Mouse (Mus musculus) midbrain, embryonic 13.5 days (tissue): ENCODE data around the gene Ctnna2. TPM values are rescaled to one million over a fixed set of nuclear protein-coding genes. Genes with fewer than 3 reads are reported as not detected.

Experiments
- ATAC-seq: fragments of 200-750 bp; cut with Nextera tagmentation; 2 replicates; pipeline ENCODE4 v1.8.0; 2017; ENCODE audit warnings: mild to moderate bottlenecking, moderate TSS enrichment, moderate library complexity
- H3K27ac ChIP-seq: fragments of 300-500 bp; sonication (generic); 2 replicates; pipeline ENCODE4 v1.5.1; 2015; ENCODE audit warnings: inconsistent platforms, mild to moderate bottlenecking, moderate library complexity
- H3K27me3 ChIP-seq: fragments of 300-500 bp; sonication (generic); 2 replicates; pipeline ENCODE4 v1.6.1; 2015; ENCODE audit warnings: mild to moderate bottlenecking, inconsistent platforms
- H3K36me3 ChIP-seq: fragments of 300-500 bp; sonication (generic); 2 replicates; pipeline ENCODE4 v1.6.1; 2015; ENCODE audit warnings: mild to moderate bottlenecking, inconsistent platforms
- H3K4me1 ChIP-seq: fragments of 300-500 bp; sonication (generic); replicated peaks from 2 replicates; pipeline ENCODE4 v1.6.1; 2015; ENCODE audit warnings: inconsistent platforms
- H3K4me2 ChIP-seq: fragments of 300-500 bp; sonication (generic); replicated peaks from 2 replicates; pipeline ENCODE4 v1.6.1; 2015; ENCODE audit warnings: moderate library complexity, mild to moderate bottlenecking, inconsistent platforms
- H3K4me3 ChIP-seq: fragments of 300-500 bp; sonication (generic); replicated peaks from 2 replicates; pipeline ENCODE4 v1.5.1; 2015; ENCODE audit warnings: mild to moderate bottlenecking, inconsistent platforms
- H3K9ac ChIP-seq: fragments of 300-500 bp; sonication (generic); replicated peaks from 2 replicates; pipeline ENCODE4 v1.6.1; 2015; ENCODE audit warnings: mild to moderate bottlenecking, inconsistent platforms
- H3K9me3 ChIP-seq: fragments of 300-500 bp; sonication (generic); 2 replicates; pipeline ENCODE4 v1.6.1; 2016; ENCODE audit warnings: mild to moderate bottlenecking, inconsistent platforms
- WGBS: fragments of 180-500 bp; shearing (Covaris S2); methylation state at CpG from one replicate; pipeline ENCODE4 v1.1.7; 2015; 5-methylcytosine and 5-hydroxymethylcytosine counted together
- polyA plus RNA-seq: library from polyadenylated mRNA; unstranded; fragments of >200 nt; fragmentation: Nextera tagmentation; extraction: Ambion mirVana; gene quantifications from 2 replicates; pipeline ENCODE4 v1.2.1, GENCODE M21; 2015

The Ctnna2 gene
- polyA plus RNA-seq, 1 experiment from 2014 or later = 137 TPM

DNA sequence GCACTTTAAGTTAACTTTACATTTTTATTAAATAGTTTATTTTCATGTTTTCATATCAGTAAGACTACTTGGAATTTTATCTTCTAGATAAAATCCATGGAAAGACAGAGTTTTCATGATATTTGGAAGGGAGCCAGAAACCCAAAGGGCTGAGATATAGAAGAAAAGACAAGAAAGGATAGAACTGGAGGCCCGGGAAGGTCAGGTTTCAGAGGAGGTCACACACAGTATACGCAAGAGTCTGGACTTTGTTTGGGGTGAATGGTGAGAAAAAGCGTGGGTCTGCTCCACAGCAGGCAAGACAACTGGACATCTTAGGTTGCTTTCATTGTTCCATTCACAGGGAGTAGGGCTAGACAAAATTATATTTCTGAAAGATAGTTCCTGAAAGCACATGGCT, 111.4 kb downstream of the Ctnna2 start:
- H3K9me3 ChIP-seq = no peaks in the 10 kb centered on the region
- H3K36me3 ChIP-seq = no peaks in the 10 kb centered on the region
- 55% methylated on average over 3 of the region's 3 CpGs for WGBS
- ATAC-seq = no peak
- no peak overlapping the region for H3K4me3 ChIP-seq
- no peak overlapping the region for H3K9ac ChIP-seq
- no peaks in the 10 kb centered on the region for H3K27me3 ChIP-seq
- no peak overlapping the region for H3K27ac ChIP-seq
- no peak overlapping the region for H3K4me2 ChIP-seq
- no peaks in the 10 kb centered on the region for H3K4me1 ChIP-seq

GRCm38 (mm10) chr6:77863379-77863778, 116.1 kb downstream of the Ctnna2 start:
- no peaks in the 10 kb centered on the region for H3K27me3 ChIP-seq
- no peak overlapping the region for H3K4me2 ChIP-seq
- H3K9ac ChIP-seq = no peak overlapping the region
- H3K36me3 ChIP-seq = no peaks in the 10 kb centered on the region
- H3K4me3 ChIP-seq = no peak overlapping the region
- no peaks in the 10 kb centered on the region for H3K9me3 ChIP-seq
- H3K27ac ChIP-seq = no peak overlapping the region
- 0 out of 2 replicates have a peak, but pooled peaks cover 2% of the 10 kb centered on the region for H3K4me1 ChIP-seq
- no peak for ATAC-seq
- WGBS = 98% methylated on average over 2 of the region's 2 CpGs

GRCm38 (mm10) chr6:77862781-77863180, 116.7 kb downstream of the Ctnna2 start:
- no peak for ATAC-seq

DNA sequence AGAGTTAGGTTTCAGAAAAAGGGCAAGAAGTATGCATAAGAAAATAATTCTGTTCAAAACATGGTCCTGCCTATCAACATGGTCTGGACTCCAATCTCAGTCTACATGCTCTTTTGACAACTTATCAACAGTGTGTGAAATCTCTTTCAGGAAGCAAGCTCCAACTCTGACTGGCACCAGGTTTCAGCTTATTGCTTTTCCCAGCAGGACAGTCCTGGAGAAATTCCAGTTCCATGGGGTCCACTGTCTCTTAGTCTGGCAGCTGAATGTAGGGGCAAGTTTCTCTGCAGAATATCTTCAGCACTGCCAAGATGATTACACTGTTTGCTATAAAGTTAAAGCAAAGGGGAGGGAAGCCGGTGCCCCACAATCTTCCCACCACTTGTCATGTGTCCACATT, 130.1 kb downstream of the Ctnna2 start:
- WGBS = 88% methylated on average over 1 of the region's 1 CpGs
- no peaks in the 10 kb centered on the region for H3K27me3 ChIP-seq
- no peak overlapping the region for H3K4me3 ChIP-seq
- H3K36me3 ChIP-seq = no peaks in the 10 kb centered on the region
- no peak overlapping the region for H3K4me2 ChIP-seq
- no peak overlapping the region for H3K27ac ChIP-seq
- ATAC-seq = no peak
- no peaks in the 10 kb centered on the region for H3K9me3 ChIP-seq
- H3K9ac ChIP-seq = no peak overlapping the region
- no peaks in the 10 kb centered on the region for H3K4me1 ChIP-seq

More at GRCm38 (mm10) chr6:77862781-77863180, 116.7 kb downstream of the Ctnna2 start:
- Histone ChIP-seq H3K36me3 (no peaks in the 10 kb centered on the region), H3K9me3 (no peaks in the 10 kb centered on the region), H3K4me1 (0 out of 2 replicates have a peak, but pooled peaks cover 2% of the 10 kb centered on the region), H3K27ac (no peak overlapping the region), H3K4me3 (no peak overlapping the region), H3K4me2 (no peak overlapping the region), H3K27me3 (no peaks in the 10 kb centered on the region), H3K9ac (no peak overlapping the region)
- WGBS = 79% methylated on average over 6 of the region's 6 CpGs

GRCm38 (mm10) chr6:77848796-77849195, 130.7 kb downstream of the Ctnna2 start:
- H3K27ac ChIP-seq = no peak overlapping the region
- H3K9ac ChIP-seq = no peak overlapping the region
- no peaks in the 10 kb centered on the region for H3K36me3 ChIP-seq
- H3K4me2 ChIP-seq = no peak overlapping the region
- ATAC-seq = no peak
- no peaks in the 10 kb centered on the region for H3K27me3 ChIP-seq
- no peaks in the 10 kb centered on the region for H3K9me3 ChIP-seq
- no peaks in the 10 kb centered on the region for H3K4me1 ChIP-seq
- H3K4me3 ChIP-seq = no peak overlapping the region

- 91% methylated on average over 2 of the region's 2 CpGs for WGBS
- Histone ChIP-seq H3K9me3 (no peaks in the 10 kb centered on the region), H3K36me3 (no peaks in the 10 kb centered on the region), H3K9ac (no peak overlapping the region), H3K4me2 (no peak overlapping the region), H3K4me1 (no peaks in the 10 kb centered on the region), H3K27me3 (no peaks in the 10 kb centered on the region), H3K4me3 (no peak overlapping the region), H3K27ac (no peak overlapping the region)
- no peak for ATAC-seq
Observed at GRCm38 (mm10) chr6:77847651-77848050, 131.8 kb downstream of the Ctnna2 start.

- H3K27ac ChIP-seq = no peak overlapping the region
- H3K4me3 ChIP-seq = no peak overlapping the region
- ATAC-seq = no peak
- no peaks in the 10 kb centered on the region for H3K36me3 ChIP-seq
- WGBS = 87% methylated on average over 2 of the region's 2 CpGs
- no peaks in the 10 kb centered on the region for H3K27me3 ChIP-seq
- peaks cover 5% of the 10 kb centered on the region; the same call in 1 of the 2 replicates for H3K4me1 ChIP-seq
- H3K9ac ChIP-seq = no peak overlapping the region
- H3K9me3 ChIP-seq = no peaks in the 10 kb centered on the region
- H3K4me2 ChIP-seq = no peak overlapping the region
Observed at GRCm38 (mm10) chr6:77839076-77839475, 140.4 kb downstream of the Ctnna2 start.

- no peak overlapping the region for H3K9ac ChIP-seq
- no peaks in the 10 kb centered on the region for H3K9me3 ChIP-seq
- no peaks in the 10 kb centered on the region for H3K27me3 ChIP-seq
- H3K4me3 ChIP-seq = no peak overlapping the region
- H3K36me3 ChIP-seq = no peaks in the 10 kb centered on the region
- H3K4me1 ChIP-seq = peaks cover 7% of the 10 kb centered on the region; the same call in 1 of the 2 replicates
- no peak for ATAC-seq
- H3K4me2 ChIP-seq = no peak overlapping the region
- no peak overlapping the region for H3K27ac ChIP-seq
Observed at GRCm38 (mm10) chr6:77838653-77839052, 140.8 kb downstream of the Ctnna2 start.

GRCm38 (mm10) chr6:77837543-77837942, 142.0 kb downstream of the Ctnna2 start:
- ATAC-seq = no peak

GRCm38 (mm10) chr6:77834680-77835079, 144.8 kb downstream of the Ctnna2 start:
- H3K27me3 ChIP-seq = no peaks in the 10 kb centered on the region
- no peak for ATAC-seq
- no peaks in the 10 kb centered on the region for H3K36me3 ChIP-seq
- WGBS = 78% methylated on average over 2 of the region's 2 CpGs
- H3K4me3 ChIP-seq = no peak overlapping the region
- no peak overlapping the region for H3K27ac ChIP-seq
- no peak overlapping the region for H3K9ac ChIP-seq
- peaks cover 25% of the 10 kb centered on the region for H3K4me1 ChIP-seq
- H3K4me2 ChIP-seq = no peak overlapping the region
- H3K9me3 ChIP-seq = no peaks in the 10 kb centered on the region

More at GRCm38 (mm10) chr6:77837543-77837942, 142.0 kb downstream of the Ctnna2 start:
- H3K36me3 ChIP-seq = no peaks in the 10 kb centered on the region
- WGBS = 92% methylated on average over 3 of the region's 3 CpGs
- no peak overlapping the region for H3K9ac ChIP-seq
- H3K4me1 ChIP-seq = peaks cover 11% of the 10 kb centered on the region
- no peak overlapping the region for H3K27ac ChIP-seq
- no peak overlapping the region for H3K4me3 ChIP-seq
- no peaks in the 10 kb centered on the region for H3K9me3 ChIP-seq
- no peak overlapping the region for H3K4me2 ChIP-seq
- H3K27me3 ChIP-seq = no peaks in the 10 kb centered on the region

DNA sequence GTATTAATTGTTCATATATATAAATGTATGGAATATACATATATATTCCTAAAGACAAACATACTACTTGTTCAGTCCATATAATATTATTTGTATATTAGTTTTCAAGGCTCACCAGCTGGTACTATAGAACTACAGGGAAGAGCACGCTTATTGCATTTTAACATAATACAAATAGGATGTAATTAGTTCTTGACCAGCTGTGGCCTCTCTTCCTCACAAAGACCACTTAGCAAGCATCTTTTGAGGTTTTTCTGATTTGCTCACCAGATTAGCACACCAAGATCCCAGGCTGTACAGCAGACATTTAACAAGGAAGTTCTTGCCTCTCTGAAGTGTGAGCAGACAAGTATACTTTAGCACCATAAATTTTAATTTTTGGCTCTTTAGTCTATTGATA, 152.0 kb downstream of the Ctnna2 start:
- H3K9ac ChIP-seq = no peak overlapping the region
- no peaks in the 10 kb centered on the region for H3K27me3 ChIP-seq
- H3K4me2 ChIP-seq = no peak overlapping the region
- no peak overlapping the region for H3K27ac ChIP-seq
- WGBS = 47% methylated on average over 1 of the region's 1 CpGs
- peaks cover 22% of the 10 kb centered on the region for H3K4me1 ChIP-seq
- no peaks in the 10 kb centered on the region for H3K36me3 ChIP-seq
- no peak overlapping the region for H3K4me3 ChIP-seq
- H3K9me3 ChIP-seq = no peaks in the 10 kb centered on the region
- ATAC-seq = peak; percentile 70

- H3K27ac ChIP-seq = no peak overlapping the region
- no peaks in the 10 kb centered on the region for H3K36me3 ChIP-seq
- peaks cover 22% of the 10 kb centered on the region for H3K4me1 ChIP-seq
- ATAC-seq = no peak
- H3K4me2 ChIP-seq = no peak overlapping the region
- no peak overlapping the region for H3K4me3 ChIP-seq
- no peaks in the 10 kb centered on the region for H3K27me3 ChIP-seq
- WGBS = 47% methylated on average over 3 of the region's 3 CpGs
- no peak overlapping the region for H3K9ac ChIP-seq
- no peaks in the 10 kb centered on the region for H3K9me3 ChIP-seq
Observed at GRCm38 (mm10) chr6:77817116-77817515, 162.4 kb downstream of the Ctnna2 start.

DNA sequence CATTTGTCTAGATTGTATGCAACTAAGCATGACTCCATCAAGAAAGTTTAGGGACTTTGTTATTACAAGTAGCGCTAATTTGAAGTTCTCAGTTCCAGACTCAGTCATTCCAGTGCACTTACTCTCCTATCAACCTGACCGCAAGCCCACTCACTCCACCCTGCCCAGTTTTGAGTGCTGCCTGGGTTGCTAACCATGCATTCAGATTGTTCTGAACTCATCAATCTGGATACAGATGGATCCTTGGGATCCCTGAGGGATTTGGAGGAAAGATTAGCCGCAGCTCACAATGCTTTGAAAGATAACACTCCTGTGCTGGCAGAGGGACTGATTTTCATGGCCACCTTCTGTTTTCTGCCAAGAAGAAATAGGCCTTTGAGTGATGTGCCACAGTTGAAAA, 168.5 kb downstream of the Ctnna2 start:
- Histone ChIP-seq H3K4me3 (no peak overlapping the region), H3K9me3 (no peaks in the 10 kb centered on the region), H3K27me3 (no peaks in the 10 kb centered on the region), H3K36me3 (no peaks in the 10 kb centered on the region), H3K4me1 (peaks cover 33% of the 10 kb centered on the region), H3K9ac (no peak overlapping the region), H3K4me2 (no peak overlapping the region), H3K27ac (peak overlapping the region; percentile 54; the same call in 1 of the 2 replicates)
- 0 out of 2 replicates have a peak, but pooled peaks have one; percentile 9 for ATAC-seq
- WGBS = 67% methylated on average over 3 of the region's 3 CpGs
